Mouse (Mus musculus): ENCODE results near the gene Fubp1.

DNA sequence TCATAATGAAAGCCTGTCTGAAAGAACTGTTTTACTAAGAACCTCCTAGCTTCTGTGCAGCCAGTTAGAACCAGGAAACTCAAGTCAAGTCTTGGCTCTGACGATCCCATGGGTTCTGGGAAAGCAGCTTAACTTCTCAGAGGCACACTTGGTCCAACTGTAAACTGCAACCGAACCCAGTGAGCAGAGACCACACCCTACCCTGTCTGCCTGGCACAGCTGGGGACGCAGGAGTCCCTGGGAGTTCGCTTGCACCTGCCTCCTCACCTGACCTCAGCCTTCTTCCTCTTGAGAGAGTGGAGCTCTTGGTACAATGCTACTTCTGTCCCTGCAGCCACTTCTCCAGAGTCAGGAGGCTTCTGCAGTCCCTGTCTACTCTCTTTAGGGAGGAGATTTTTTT lies 49.6 kb upstream of the Fubp1 start:
- TF ChIP-seq CTCF (IDR thresholded peaks at IDR 0.05; ENCODE audit: low read depth, low read length), result no peak
- no peak for TF ChIP-seq EP300 (IDR thresholded peaks at IDR 0.05; ENCODE audit: insufficient read depth, low read depth, low read length)

All from ES-Bruce4 (cell line).